Mouse (Mus musculus): ENCODE measurements around the gene Ccn1.
A peak's percentile ranks its signal among the peaks of the same experiment; 100 is the strongest.

Ccn1 gene

GRCm38 (mm10) chr3:145619621-145620365 lies 30.0 kb downstream of the Ccn1 start:
- DNase-seq (ENCODE audit: low spot score), result no peak

GRCm38 (mm10) chr3:145618299-145618698 lies 31.5 kb downstream of the Ccn1 start:
- no peak for DNase-seq (ENCODE audit: low spot score)

GRCm38 (mm10) chr3:145614362-145615115 lies 35.2 kb downstream of the Ccn1 start:
- peak; percentile 44 for DNase-seq (ENCODE audit: low spot score)

- no peak for DNase-seq (ENCODE audit: low spot score)
Observed at GRCm38 (mm10) chr3:145613234-145613633, 36.5 kb downstream of the Ccn1 start.

GRCm38 (mm10) chr3:145612662-145613061 lies 37.1 kb downstream of the Ccn1 start:
- peak; percentile 72 for DNase-seq (ENCODE audit: low spot score)

- DNase-seq (ENCODE audit: low spot score), result no peak
Observed at GRCm38 (mm10) chr3:145608320-145608719, 41.5 kb downstream of the Ccn1 start.

- no peak for DNase-seq (ENCODE audit: low spot score)
Observed at GRCm38 (mm10) chr3:145605437-145606123, 44.2 kb downstream of the Ccn1 start.

- peak; percentile 18 for DNase-seq (ENCODE audit: low spot score)
Observed at GRCm38 (mm10) chr3:145602410-145603206, 47.2 kb downstream of the Ccn1 start.

- DNase-seq (ENCODE audit: low spot score), result no peak
Observed at GRCm38 (mm10) chr3:145601345-145601744, 48.4 kb downstream of the Ccn1 start.

GRCm38 (mm10) chr3:145600801-145601200 lies 49.0 kb downstream of the Ccn1 start:
- DNase-seq (ENCODE audit: low spot score), result no peak

GRCm38 (mm10) chr3:145599059-145599458 lies 50.7 kb downstream of the Ccn1 start:
- DNase-seq (ENCODE audit: low spot score), result no peak
